Comparison of ENCODE assay signal across 10 mouse cellular contexts in genomic region chr17:28340578-28340977, GRCm38 (mm10). TPM values are rescaled to one million over a fixed set of nuclear protein-coding genes. Genes with fewer than 3 reads are reported as not detected.
A peak's percentile ranks its signal among the peaks of the same experiment; 100 is the strongest.
DNase-seq lines count a peak whose midpoint lies in the region; ATAC-seq and TF ChIP-seq lines count a peak whose summit lies in the region.
"Had no signal": no experiment of that assay in that cellular context is flagged by ENCODE, and none has a peak within 500 bp of the region (broad histone marks: within the 10 kb centered on the region; RNA-seq: fewer than 3 reads in every experiment).

No protein-coding gene starts in this region.

- no peak for TF ChIP-seq EP300 in liver, postnatal 0 days (IDR thresholded peaks at IDR 0.05; ENCODE audit: low read depth)

- H3K9ac ChIP-seq in liver, postnatal 0 days (replicated peaks): peak overlapping the region; percentile 46; the same call in 1 of the 2 replicates

- WGBS in liver, postnatal 0 days (ENCODE audit: insufficient replicate concordance): 62% methylated on average over 7 of the region's 7 CpGs

- H3K9me3 ChIP-seq in liver, postnatal 0 days (ENCODE audit: low read length): no peaks in the 10 kb centered on the region

- H3K4me2 ChIP-seq in liver, postnatal 0 days (ENCODE audit: low read depth, low read length): peak overlapping the region; percentile 55

- TF ChIP-seq CTCF in liver, postnatal 0 days (IDR thresholded peaks at IDR 0.05; ENCODE audit: low read depth): no peak

- peak; percentile 54 for DNase-seq in urinary bladder, postnatal 14 days (ENCODE audit: low spot score)
- DNase-seq in urinary bladder, postnatal 10 days (ENCODE audit: low spot score): no peak
- peak; percentile 23 to 37 for DNase-seq in heart, postnatal 10 days
- DNase-seq in liver, postnatal 0 days: no peak
- DNase-seq in B cell, adult 2 months: no peak
- no peak for DNase-seq in right cerebral cortex, postnatal 14 days
- no peak for DNase-seq in frontal cortex, postnatal 25 days (ENCODE audit: low spot score in 2 of 2)

- intact Hi-C loops in heart, postnatal 10 days (cut with DNase I): no loop called here

- peaks cover 11% of the 10 kb centered on the region for H3K4me1 ChIP-seq in liver, postnatal 0 days (ENCODE audit: insufficient read depth)

- H3K27me3 ChIP-seq in liver, postnatal 0 days (ENCODE audit: insufficient read depth, low read length): 0 out of 2 replicates have a peak, but pooled peaks cover 3% of the 10 kb centered on the region

- 0 out of 2 replicates have a peak overlapping the region, but pooled peaks have one; percentile 16 for H3K27ac ChIP-seq in liver, postnatal 0 days (ENCODE audit: low read depth)

- no peaks in the 10 kb centered on the region for H3K36me3 ChIP-seq in liver, postnatal 0 days (replicated peaks; ENCODE audit: insufficient read depth, low read length)

- no peak overlapping the region for H3K4me3 ChIP-seq in liver, postnatal 0 days (ENCODE audit: low read depth, low read length)

- peak; percentile 0; the same call in 1 of the 2 replicates for ATAC-seq in liver, postnatal 0 days
- ATAC-seq in granulocyte monocyte progenitor cell, adult 5-6 weeks (replicated peaks; ENCODE audit: poor library complexity, severe bottlenecking): no peak

RNA-seq across cellular contexts. Expression of gene Tead3, which starts 10.0 kb away (rescaled TPM):
- total RNA-seq in heart, postnatal 10 days (2021): 10 to 100 TPM; 15.3 to 19.3 TPM
- 0.79 and 1.2 TPM in 2 replicates for polyA plus RNA-seq in liver, postnatal 0 days (2015; fragmentation: Nextera tagmentation; extraction: Ambion mirVana)
- total RNA-seq in granulocyte monocyte progenitor cell, adult 5-6 weeks (2014; fragmentation: Nextera tagmentation): 3.3 TPM in 1 of 2 replicates, not detected in the other
- 0.04 TPM in 1 of 2 replicates, not detected in the other for total RNA-seq in granulocyte monocyte progenitor cell, adult 5-6 weeks (2017)

RNA-seq across cellular contexts. Expression of gene Rpl10a, which starts 12.3 kb away (rescaled TPM):
- total RNA-seq in heart, postnatal 10 days (2021): 100 to 1,000 TPM; 584 to 595 TPM
- polyA plus RNA-seq in liver, postnatal 0 days (2015; fragmentation: Nextera tagmentation; extraction: Ambion mirVana): 296 and 311 TPM in 2 replicates
- 2,618 and 3,063 TPM in 2 replicates for total RNA-seq in granulocyte monocyte progenitor cell, adult 5-6 weeks (2014; fragmentation: Nextera tagmentation)
- total RNA-seq in granulocyte monocyte progenitor cell, adult 5-6 weeks (2017): 785 and 838 TPM in 2 replicates

RNA-seq across cellular contexts. Expression of gene Tulp1, which starts 24.4 kb away (rescaled TPM):
- total RNA-seq in heart, postnatal 10 days (2021): under 1 TPM; 0.86 to 0.94 TPM
- polyA plus RNA-seq in liver, postnatal 0 days (2015; fragmentation: Nextera tagmentation; extraction: Ambion mirVana): 0.18 and 0.33 TPM in 2 replicates
- not detected in 2 replicates for total RNA-seq in granulocyte monocyte progenitor cell, adult 5-6 weeks (2014; fragmentation: Nextera tagmentation)
- 0.69 TPM in 1 of 2 replicates, not detected in the other for total RNA-seq in granulocyte monocyte progenitor cell, adult 5-6 weeks (2017)
- total RNA-seq: adrenal gland, adult 2 months; gastrocnemius, postnatal 36 days had no signal

RNA-seq across cellular contexts. Expression of gene Fance, which starts 27.3 kb away (rescaled TPM):
- 10 to 100 TPM; 16.9 to 18.2 TPM for total RNA-seq in heart, postnatal 10 days (2021)
- 6.7 and 7.1 TPM in 2 replicates for polyA plus RNA-seq in liver, postnatal 0 days (2015; fragmentation: Nextera tagmentation; extraction: Ambion mirVana)
- total RNA-seq in granulocyte monocyte progenitor cell, adult 5-6 weeks (2014; fragmentation: Nextera tagmentation): 41.7 and 47.9 TPM in 2 replicates
- total RNA-seq in granulocyte monocyte progenitor cell, adult 5-6 weeks (2017): 15.0 and 16.4 TPM in 2 replicates

Comparison
In these comparisons a context has a peak if more than half of its experiments do, and no peak if none do; other contexts are left out.
1. DNase-seq: peak in urinary bladder, postnatal 14 days (single experiment) and heart, postnatal 10 days (2 of 2); none in urinary bladder, postnatal 10 days (single experiment), liver, postnatal 0 days (single experiment), B cell, adult 2 months (0 of 2), right cerebral cortex, postnatal 14 days (single experiment) and frontal cortex, postnatal 25 days (0 of 2).